Mouse (Mus musculus): Measurements from ENCODE around the gene Eprs.
"Not testable (repeated sequence)": the region's sequence is repeated elsewhere in the genome, so short reads cannot be mapped to it uniquely, and the experiment has no call there.

Eprs gene

GRCm38 (mm10) chr1:185362677-185363520 lies at the start of gene Eprs:
TSS of gene Eprs (plus strand) at chr1:185363044.
- DNase-seq (ENCODE audit: low spot score): peak; percentile 96

GRCm38 (mm10) chr1:185314546-185314945 lies 48.3 kb upstream of the Eprs start:
- no peak for DNase-seq (ENCODE audit: low spot score)

DNA sequence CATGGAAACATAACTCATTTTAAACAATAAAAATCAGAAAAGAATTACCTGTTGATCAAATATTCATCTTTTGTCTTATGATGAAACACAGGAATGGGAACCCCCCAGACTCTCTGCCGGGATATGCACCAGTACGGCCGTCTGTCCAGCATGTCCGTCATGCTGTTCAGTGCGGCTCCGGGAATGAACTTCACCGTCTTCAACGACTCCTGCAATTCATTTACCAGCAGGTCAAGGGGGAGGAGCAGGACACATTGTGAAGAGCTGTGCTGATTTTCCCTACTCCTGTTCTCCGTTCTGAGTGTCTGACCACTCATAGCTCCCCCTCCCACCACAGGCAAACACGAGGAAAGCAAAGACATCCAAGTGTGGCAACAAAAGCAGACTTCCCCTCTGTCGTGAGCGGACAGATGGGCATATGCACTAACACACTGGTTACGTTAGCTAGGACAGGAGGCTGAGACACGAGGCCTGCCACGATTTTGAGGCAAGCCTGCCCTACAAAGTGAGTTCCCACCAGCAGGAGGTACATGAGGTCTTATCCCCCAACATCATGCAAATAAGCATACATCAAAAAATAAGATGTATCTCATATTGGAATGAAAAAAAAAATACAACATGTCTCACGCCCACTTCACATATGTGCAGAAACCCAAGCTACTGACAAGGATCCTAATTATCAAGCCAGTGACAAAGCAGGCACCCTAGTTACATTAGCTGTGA lies 46.8 kb upstream of the Eprs start:
- DNase-seq (ENCODE audit: low spot score): no peak

GRCm38 (mm10) chr1:185327754-185328345 lies 35.0 kb upstream of the Eprs start:
- not testable (repeated sequence) for DNase-seq (ENCODE audit: low spot score)

DNA sequence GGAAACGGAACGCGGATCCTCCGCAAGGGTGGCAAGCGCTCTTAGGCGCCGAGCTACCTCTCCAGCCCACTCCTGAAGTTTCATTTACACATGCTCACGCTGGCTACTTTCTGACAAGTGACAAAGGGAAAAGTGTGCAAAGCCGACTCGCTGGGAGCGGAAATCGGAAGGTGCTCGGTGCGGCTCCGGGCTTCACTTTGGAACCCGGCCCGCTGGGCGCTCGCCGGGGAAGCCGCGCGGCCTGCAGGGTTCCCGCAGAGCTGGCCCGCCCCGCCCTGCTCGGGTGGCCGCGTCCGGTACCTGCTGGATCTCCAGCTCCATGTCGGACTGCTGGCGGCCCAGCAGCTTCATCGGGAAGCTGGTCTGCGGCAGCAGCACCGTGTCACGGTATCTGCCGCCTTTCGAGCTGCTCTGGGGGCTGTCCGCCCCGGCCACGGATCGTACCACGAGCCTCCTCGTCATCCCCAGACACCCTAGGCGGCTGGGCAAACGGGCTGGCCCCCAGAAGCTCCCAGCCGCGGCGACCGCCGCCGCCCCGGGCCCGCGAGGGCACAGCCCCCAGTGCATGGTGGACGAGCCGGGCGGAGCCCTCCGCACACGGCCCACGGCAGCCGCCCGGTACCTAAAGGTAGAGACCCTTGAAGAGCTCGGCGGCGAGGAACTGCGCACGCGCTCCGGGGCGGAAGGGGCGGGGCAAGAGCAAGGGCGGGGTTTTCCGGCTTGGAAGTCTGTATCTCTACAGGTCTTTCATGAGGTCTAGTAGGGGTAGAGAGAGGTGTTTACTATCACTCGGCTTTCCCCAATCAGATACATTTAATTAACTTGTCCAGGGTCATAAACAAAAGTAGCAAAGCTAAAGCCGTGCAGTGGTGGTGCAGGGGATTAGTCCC lies 33.9 kb upstream of the Eprs start, which contains the start of gene Iars2:
Gene Iars2 (minus strand): TSS at position 676 of the 890 bp plus-strand sequence.
- peak; percentile 81 for DNase-seq (ENCODE audit: low spot score)

DNA sequence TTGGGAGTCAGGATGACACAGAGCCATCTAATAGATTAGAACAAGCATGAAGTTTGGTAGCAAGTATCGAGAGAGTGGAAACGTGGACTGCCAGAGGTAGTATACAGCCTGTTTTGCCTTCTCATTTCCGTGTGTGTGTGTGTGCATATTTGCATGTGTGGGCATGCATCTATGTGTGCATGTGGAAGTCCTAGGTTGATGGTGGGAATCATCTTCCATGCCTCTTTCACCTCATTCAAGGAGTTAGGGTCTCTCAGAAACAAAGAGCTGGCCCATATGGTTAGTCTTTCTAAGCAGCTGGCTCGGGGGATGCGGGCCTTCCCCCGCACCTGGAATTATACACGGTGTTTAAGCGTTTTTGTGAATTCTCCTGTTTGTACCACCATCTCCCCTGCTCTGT lies 33.0 kb upstream of the Eprs start:
- DNase-seq (ENCODE audit: low spot score): no peak

- DNase-seq (ENCODE audit: low spot score): no peak
Observed at GRCm38 (mm10) chr1:185331364-185331763, 31.5 kb upstream of the Eprs start.

- peak; percentile 88 for DNase-seq (ENCODE audit: low spot score)
Observed at GRCm38 (mm10) chr1:185331983-185332430, 30.8 kb upstream of the Eprs start, which contains the start of gene Bpnt1. TSS of gene Bpnt1 (plus strand) at chr1:185332149.

DNA sequence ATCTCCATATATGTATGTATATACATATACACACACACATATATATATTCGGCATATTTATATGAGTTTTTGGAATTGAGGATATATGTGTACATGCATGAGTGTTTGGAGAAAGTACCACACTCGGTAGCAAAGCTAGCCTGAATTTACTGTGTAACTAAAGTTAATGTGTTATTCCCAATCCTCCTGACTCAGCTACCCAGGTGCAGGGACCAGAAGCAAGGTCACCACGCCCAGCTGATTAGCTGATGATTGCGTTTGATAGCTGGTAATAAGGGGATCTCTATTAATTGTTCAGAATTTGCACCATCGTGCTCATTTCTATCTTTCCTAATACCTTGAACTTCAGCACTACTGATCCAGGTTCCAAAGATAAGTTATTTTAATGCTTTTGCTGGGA lies 29.2 kb upstream of the Eprs start:
- DNase-seq (ENCODE audit: low spot score): no peak

GRCm38 (mm10) chr1:185334136-185334535 lies 28.7 kb upstream of the Eprs start:
- no peak for DNase-seq (ENCODE audit: low spot score)

DNA sequence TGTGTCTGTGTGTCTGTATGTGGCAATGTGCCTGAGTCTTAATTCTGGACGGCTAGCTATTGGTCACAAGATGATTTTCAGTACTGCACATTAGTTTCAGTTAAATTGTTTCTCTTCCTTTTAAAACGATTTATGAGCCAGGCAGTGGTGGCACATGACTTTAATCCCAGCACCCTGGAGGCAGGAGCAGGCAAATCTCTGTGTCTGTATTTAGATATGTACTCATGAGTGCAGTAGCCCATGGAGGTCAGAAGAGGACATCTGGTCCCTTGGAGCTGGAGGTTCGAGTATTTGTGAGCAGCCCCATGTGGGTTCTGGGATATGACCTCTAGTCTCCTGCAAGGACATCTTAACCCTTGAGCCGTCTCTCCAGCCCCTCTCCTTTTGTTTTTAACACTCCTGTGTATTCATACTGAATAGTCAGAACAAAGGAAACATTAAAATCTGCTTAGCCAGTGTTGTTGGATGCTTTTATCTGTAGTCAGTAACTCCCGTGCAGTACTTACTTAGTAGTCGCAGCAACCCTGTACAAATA lies 27.5 kb upstream of the Eprs start:
- no peak for DNase-seq (ENCODE audit: low spot score)

DNA sequence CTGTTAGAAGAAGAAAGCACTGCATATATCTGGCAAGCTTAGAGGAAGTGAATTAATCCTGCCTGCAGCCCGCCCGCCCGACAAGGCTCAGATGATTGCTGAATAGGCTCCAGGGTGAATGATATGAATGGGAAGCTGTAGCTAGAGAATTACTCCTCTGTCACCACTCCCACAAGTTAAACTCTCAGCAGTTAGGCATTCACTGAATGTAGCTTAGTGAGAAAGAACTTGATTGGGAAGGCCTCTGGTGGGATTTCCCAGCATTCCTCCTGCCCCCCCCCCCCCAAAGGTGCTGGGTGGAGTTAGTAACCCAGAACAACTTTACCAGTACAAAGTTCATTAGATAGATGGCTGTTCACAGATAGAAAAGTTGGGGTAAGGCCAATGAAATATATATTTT lies 26.3 kb upstream of the Eprs start:
- no peak for DNase-seq (ENCODE audit: low spot score)

GRCm38 (mm10) chr1:185342441-185342840 lies 20.4 kb upstream of the Eprs start:
- DNase-seq (ENCODE audit: low spot score): no peak

DNA sequence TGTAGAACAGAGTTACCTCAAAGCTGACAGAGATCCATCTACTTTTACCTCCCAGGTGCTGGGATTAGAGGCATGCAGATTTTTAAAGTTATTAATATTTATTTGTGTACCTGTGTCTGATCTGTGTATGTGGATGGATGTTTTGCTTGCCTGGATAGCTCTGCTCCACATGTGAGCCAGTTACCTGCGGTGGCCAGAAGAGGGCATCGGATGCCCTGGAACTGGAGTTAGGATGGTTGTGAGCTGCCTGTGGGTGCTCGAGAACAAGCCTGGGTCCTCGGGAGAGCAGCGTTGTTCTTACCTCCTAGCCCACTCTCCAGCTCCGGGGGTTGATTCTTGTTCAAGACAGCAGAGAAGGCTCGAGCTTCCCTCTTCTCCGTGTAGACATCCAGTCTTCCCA lies 19.4 kb upstream of the Eprs start:
- DNase-seq (ENCODE audit: low spot score): no peak

GRCm38 (mm10) chr1:185346188-185346587 lies 16.7 kb upstream of the Eprs start:
- no peak for DNase-seq (ENCODE audit: low spot score)

DNA sequence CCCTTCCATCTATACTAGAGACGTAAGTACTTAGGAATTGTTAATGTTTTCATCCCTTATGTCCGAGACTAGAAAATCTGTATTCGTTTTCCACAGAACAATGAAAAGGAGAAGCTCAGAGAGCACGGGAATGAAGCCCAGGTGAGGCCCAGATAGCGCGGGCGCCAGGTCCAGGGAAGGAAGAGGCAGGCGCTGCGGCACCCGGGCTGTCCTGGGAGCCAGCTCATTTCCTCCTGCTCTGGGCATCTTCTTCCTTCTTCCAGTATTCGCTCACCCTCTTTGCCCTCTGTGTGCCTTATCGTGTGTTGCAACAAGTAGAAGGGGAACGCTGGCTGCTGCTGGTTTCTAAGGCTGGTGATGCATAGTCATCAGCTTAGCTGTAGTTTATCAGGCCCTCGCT lies 13.1 kb upstream of the Eprs start:
- no peak for DNase-seq (ENCODE audit: low spot score)

- no peak for DNase-seq (ENCODE audit: low spot score)
Observed at GRCm38 (mm10) chr1:185350611-185351010, 12.2 kb upstream of the Eprs start.

DNA sequence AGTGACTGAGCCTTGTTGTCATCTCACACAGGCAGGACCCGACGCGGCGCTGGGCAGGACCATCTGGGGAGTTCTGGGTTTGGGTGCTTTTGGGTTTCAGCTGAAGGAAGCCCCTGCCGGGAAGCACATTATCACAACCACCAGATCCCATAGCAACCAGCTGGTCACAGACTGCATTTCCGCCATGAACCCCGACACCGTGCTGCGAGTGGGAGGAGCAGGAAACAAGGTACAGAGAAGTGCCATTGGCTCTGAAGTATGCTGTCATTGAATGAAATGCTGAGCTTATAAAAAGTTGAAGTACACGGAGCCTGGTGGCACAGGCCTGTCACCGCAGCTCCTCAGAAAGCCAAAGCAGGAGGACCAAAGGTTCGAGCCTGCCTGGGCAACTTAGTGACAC lies 10.7 kb upstream of the Eprs start:
- DNase-seq (ENCODE audit: low spot score): no peak

DNA sequence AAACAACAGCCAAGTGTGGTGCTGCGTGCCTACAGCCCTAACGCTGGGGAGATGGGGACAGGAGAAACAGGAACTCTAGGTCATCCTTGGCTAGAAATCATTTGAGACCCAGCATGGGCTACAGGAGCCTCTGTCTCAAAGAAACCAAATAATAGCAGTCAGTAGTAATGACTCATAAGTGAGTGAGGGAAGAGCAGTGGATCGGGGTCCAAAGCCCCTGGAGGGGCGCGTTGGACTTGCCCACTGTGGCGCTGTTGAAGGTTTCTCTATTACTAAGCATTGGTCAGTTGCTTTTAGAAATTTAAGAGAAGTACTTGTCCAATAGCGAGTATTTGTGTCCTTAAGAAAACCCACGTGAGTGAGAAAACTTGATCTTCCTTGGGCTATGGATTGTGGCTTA lies 9.5 kb upstream of the Eprs start:
- no peak for DNase-seq (ENCODE audit: low spot score)

DNA sequence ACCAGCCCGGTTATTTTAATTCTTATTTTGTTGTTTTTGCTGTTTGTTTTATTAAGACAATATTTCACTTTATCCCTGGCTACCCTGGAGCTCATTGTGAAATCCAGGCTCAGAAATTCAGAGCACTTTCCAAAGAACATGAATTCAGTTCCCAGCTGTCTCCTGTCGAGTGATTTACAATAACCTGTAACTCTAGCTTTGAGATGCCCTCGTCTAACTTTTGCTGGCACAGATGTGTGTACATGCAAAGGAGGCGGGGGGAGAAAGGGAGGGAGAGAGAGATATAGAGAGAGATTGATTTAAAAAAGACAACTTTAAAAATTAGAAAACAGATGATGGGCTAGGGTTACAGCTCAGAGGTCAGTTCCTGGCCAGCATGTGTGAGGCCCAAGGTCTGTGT lies 8.1 kb upstream of the Eprs start:
- no peak for DNase-seq (ENCODE audit: low spot score)

- DNase-seq (ENCODE audit: low spot score): no peak
Observed at GRCm38 (mm10) chr1:185356246-185356645, 6.6 kb upstream of the Eprs start.

Data from ovary, adult 18-20 months (tissue).